Mouse (Mus musculus) MEL (cell line): ENCODE results near the gene Duxbl3. TPM values are rescaled to one million over a fixed set of nuclear protein-coding genes. Genes with fewer than 3 reads are reported as not detected.

Experiments used
- polyA plus RNA-seq, 2 experiments: library from polyadenylated mRNA; stranded (reverse) in 1 of 2; unstranded in 1 of 2; fragments of >175 nt in 1 of 2; fragments of >200 nt in 1 of 2; gene quantifications; 2 replicates each; pipeline versions ENCODE4 v1.2.1 to v1.2.4; 2012; ENCODE audit warnings: low replicate concordance in 2 of 2, low read depth in 1 of 2; ENCODE audit not compliant: insufficient read length in 2 of 2, insufficient read depth in 1 of 2, missing spikeins in 1 of 2
- total RNA-seq: library from RNA; depleted of rRNA; stranded (reverse); fragments of 300-350 nt; gene quantifications from 2 replicates; pipeline ENCODE4 v1.2.3, GENCODE M21; 2012; rRNA removed

The Duxbl3 gene
- total and polyA plus RNA-seq, 3 experiments, result not detected

Other genes starting within 250 kb of the Duxbl3 start
- gene Gm9780, start 215.3 kb upstream of the Duxbl3 start, total RNA-seq, result not detected in 2 replicates
- not detected for gene Gm9780, start 215.3 kb upstream of the Duxbl3 start, polyA plus RNA-seq
- 10.4 and 12.1 TPM in 2 replicates for gene Tmem254c, start 190.6 kb upstream of the Duxbl3 start, total RNA-seq
- gene Tmem254c, start 190.6 kb upstream of the Duxbl3 start, polyA plus RNA-seq, result 10 to 100 TPM in 1 of 2 experiments, not detected in 1; 36.0 TPM
- not detected in 2 replicates for gene Cphx2, start 176.4 kb upstream of the Duxbl3 start, total RNA-seq
- gene Cphx2, start 176.4 kb upstream of the Duxbl3 start, polyA plus RNA-seq, result not detected
- gene Cphx3, start 175.7 kb upstream of the Duxbl3 start, total RNA-seq, result not detected in 2 replicates
- gene Cphx3, start 175.7 kb upstream of the Duxbl3 start, polyA plus RNA-seq, result not detected
- gene Duxbl2, start 139.6 kb upstream of the Duxbl3 start, total RNA-seq, result not detected in 2 replicates
- not detected for gene Duxbl2, start 139.6 kb upstream of the Duxbl3 start, polyA plus RNA-seq
- not detected in 2 replicates for gene Plac9b, start 75.5 kb upstream of the Duxbl3 start, total RNA-seq
- not detected for gene Plac9b, start 75.5 kb upstream of the Duxbl3 start, polyA plus RNA-seq
- gene Tmem254b, start 50.9 kb upstream of the Duxbl3 start, total RNA-seq, result 2.5 and 3.7 TPM in 2 replicates
- 1 to 10 TPM in 1 of 2 experiments, not detected in 1; 7.7 TPM for gene Tmem254b, start 50.9 kb upstream of the Duxbl3 start, polyA plus RNA-seq